Mouse (Mus musculus): Measurements from ENCODE around the gene Slc50a1. TPM values are rescaled to one million over a fixed set of nuclear protein-coding genes. Genes with fewer than 3 reads are reported as not detected.

Slc50a1 gene
- polyA plus RNA-seq (2015; fragmentation: Nextera tagmentation; extraction: Ambion mirVana), result 74.4 and 75.3 TPM in 2 replicates

- Histone ChIP-seq H3K9ac (peak within 1 kb of the TSS; percentile 59), H3K4me2 (peak within 1 kb of the TSS; percentile 72), H3K4me3 (replicated peaks) (peak within 1 kb of the TSS; percentile 61), H3K27ac (peak within 1 kb of the TSS; percentile 90), H3K9me3 (no peaks in the 10 kb centered on the region), H3K36me3 (peaks cover 13% of the 10 kb centered on the region; the same call in 1 of the 2 replicates), H3K4me1 (peaks cover 32% of the 10 kb centered on the region), H3K27me3 (replicated peaks) (no peaks in the 10 kb centered on the region)
- WGBS, result 2% methylated on average over 39 of the region's 39 CpGs
- peak; percentile 41; the same call in 1 of the 2 replicates for ATAC-seq (ENCODE audit: insufficient read depth, low FRiP score, low read depth)
Observed at GRCm38 (mm10) chr3:89270051-89270755, at the start of gene Slc50a1. Slc50a1 (minus strand) TSS chr3:89270570.

- Histone ChIP-seq H3K36me3 (no peaks in the 10 kb centered on the region), H3K27me3 (replicated peaks) (peaks cover 35% of the 10 kb centered on the region), H3K27ac (0 out of 2 replicates have a peak overlapping the region, but pooled peaks have one; percentile 35), H3K4me3 (replicated peaks) (peak overlapping the region; percentile 59), H3K9me3 (no peaks in the 10 kb centered on the region), H3K9ac (peak overlapping the region; percentile 14; the same call in 1 of the 2 replicates), H3K4me1 (peaks cover 65% of the 10 kb centered on the region), H3K4me2 (peak overlapping the region; percentile 98)
- WGBS, result 1% methylated on average over 58 of the region's 58 CpGs
- no peak for ATAC-seq (ENCODE audit: insufficient read depth, low FRiP score, low read depth)
Observed at GRCm38 (mm10) chr3:89319591-89320350, 49.4 kb upstream of the Slc50a1 start.

- Histone ChIP-seq H3K4me2 (peak overlapping the region; percentile 98), H3K9me3 (no peaks in the 10 kb centered on the region), H3K4me1 (peaks cover 68% of the 10 kb centered on the region), H3K27ac (no peak overlapping the region), H3K27me3 (replicated peaks) (peaks cover 35% of the 10 kb centered on the region), H3K9ac (no peak overlapping the region), H3K4me3 (replicated peaks) (peak overlapping the region; percentile 59), H3K36me3 (no peaks in the 10 kb centered on the region)
- no peak for ATAC-seq (ENCODE audit: insufficient read depth, low FRiP score, low read depth)
- 19% methylated on average over 21 of the region's 21 CpGs for WGBS
Observed at GRCm38 (mm10) chr3:89318971-89319590, 48.7 kb upstream of the Slc50a1 start.

- H3K27ac ChIP-seq, result no peak overlapping the region
- no peak overlapping the region for H3K9ac ChIP-seq
- 68% methylated on average over 8 of the region's 8 CpGs for WGBS
- no peak for ATAC-seq (ENCODE audit: insufficient read depth, low FRiP score, low read depth)
- no peak overlapping the region for H3K4me2 ChIP-seq
- peaks cover 35% of the 10 kb centered on the region for H3K27me3 ChIP-seq (replicated peaks)
- no peaks in the 10 kb centered on the region for H3K9me3 ChIP-seq
- no peak overlapping the region for H3K4me3 ChIP-seq (replicated peaks)
- H3K36me3 ChIP-seq, result no peaks in the 10 kb centered on the region
- H3K4me1 ChIP-seq, result peaks cover 68% of the 10 kb centered on the region
Observed at GRCm38 (mm10) chr3:89318316-89318715, 47.9 kb upstream of the Slc50a1 start.

GRCm38 (mm10) chr3:89317246-89317645 is 46.9 kb upstream of the Slc50a1 start:
- peaks cover 61% of the 10 kb centered on the region for H3K4me1 ChIP-seq
- peaks cover 35% of the 10 kb centered on the region for H3K27me3 ChIP-seq (replicated peaks)
- H3K4me2 ChIP-seq, result peak overlapping the region; percentile 5; the same call in 1 of the 2 replicates
- H3K36me3 ChIP-seq, result no peaks in the 10 kb centered on the region
- no peak for ATAC-seq (ENCODE audit: insufficient read depth, low FRiP score, low read depth)
- H3K9me3 ChIP-seq, result no peaks in the 10 kb centered on the region
- H3K4me3 ChIP-seq (replicated peaks), result no peak overlapping the region
- 59% methylated on average over 6 of the region's 6 CpGs for WGBS
- H3K9ac ChIP-seq, result no peak overlapping the region
- H3K27ac ChIP-seq, result no peak overlapping the region

GRCm38 (mm10) chr3:89316833-89317232 is 46.5 kb upstream of the Slc50a1 start:
- Histone ChIP-seq H3K9ac (no peak overlapping the region), H3K4me2 (peak overlapping the region; percentile 81), H3K27ac (no peak overlapping the region), H3K9me3 (no peaks in the 10 kb centered on the region), H3K4me1 (peaks cover 57% of the 10 kb centered on the region), H3K36me3 (no peaks in the 10 kb centered on the region), H3K27me3 (replicated peaks) (peaks cover 35% of the 10 kb centered on the region), H3K4me3 (replicated peaks) (peak overlapping the region; percentile 37; the same call in 1 of the 2 replicates)
- WGBS, result 0% methylated on average over 4 of the region's 4 CpGs
- peak; percentile 20; the same call in 1 of the 2 replicates for ATAC-seq (ENCODE audit: insufficient read depth, low FRiP score, low read depth)

- Histone ChIP-seq H3K4me1 (peaks cover 51% of the 10 kb centered on the region), H3K36me3 (no peaks in the 10 kb centered on the region), H3K9me3 (no peaks in the 10 kb centered on the region), H3K9ac (no peak overlapping the region), H3K4me3 (replicated peaks) (peak overlapping the region; percentile 37), H3K27ac (peak overlapping the region; percentile 31; the same call in 1 of the 2 replicates), H3K27me3 (replicated peaks) (peaks cover 31% of the 10 kb centered on the region), H3K4me2 (peak overlapping the region; percentile 81)
- peak; percentile 68 for ATAC-seq (ENCODE audit: insufficient read depth, low FRiP score, low read depth)
- 12% methylated on average over 40 of the region's 40 CpGs for WGBS
Observed at GRCm38 (mm10) chr3:89315930-89316831, 45.8 kb upstream of the Slc50a1 start.

GRCm38 (mm10) chr3:89315195-89315929 is 45.0 kb upstream of the Slc50a1 start:
- H3K4me1 ChIP-seq, result peaks cover 42% of the 10 kb centered on the region

GRCm38 (mm10) chr3:89314791-89315190 is 44.4 kb upstream of the Slc50a1 start:
- Histone ChIP-seq H3K4me2 (peak overlapping the region; percentile 81), H3K9me3 (no peaks in the 10 kb centered on the region), H3K27ac (no peak overlapping the region), H3K27me3 (replicated peaks) (peaks cover 20% of the 10 kb centered on the region), H3K4me1 (peaks cover 38% of the 10 kb centered on the region), H3K9ac (no peak overlapping the region), H3K4me3 (replicated peaks) (no peak overlapping the region), H3K36me3 (no peaks in the 10 kb centered on the region)
- ATAC-seq (ENCODE audit: insufficient read depth, low FRiP score, low read depth), result no peak
- 49% methylated on average over 2 of the region's 2 CpGs for WGBS

More at GRCm38 (mm10) chr3:89315195-89315929, 45.0 kb upstream of the Slc50a1 start:
- Histone ChIP-seq H3K4me2 (peak overlapping the region; percentile 81), H3K4me3 (replicated peaks) (peak overlapping the region; percentile 37), H3K27me3 (replicated peaks) (peaks cover 22% of the 10 kb centered on the region), H3K36me3 (no peaks in the 10 kb centered on the region), H3K27ac (no peak overlapping the region), H3K9me3 (no peaks in the 10 kb centered on the region), H3K9ac (no peak overlapping the region)
- 7% methylated on average over 26 of the region's 26 CpGs for whole genome bisulfite sequencing
- 0 out of 2 replicates have a peak, but pooled peaks have one; percentile 8 for ATAC-seq (ENCODE audit: insufficient read depth, low FRiP score, low read depth)

- Histone ChIP-seq H3K27ac (peak overlapping the region; percentile 26; the same call in 1 of the 2 replicates), H3K4me1 (peaks cover 34% of the 10 kb centered on the region), H3K9ac (no peak overlapping the region), H3K9me3 (no peaks in the 10 kb centered on the region), H3K36me3 (no peaks in the 10 kb centered on the region), H3K27me3 (replicated peaks) (peaks cover 17% of the 10 kb centered on the region), H3K4me3 (replicated peaks) (no peak overlapping the region), H3K4me2 (no peak overlapping the region)
- peak; percentile 28; the same call in 1 of the 2 replicates for ATAC-seq (ENCODE audit: insufficient read depth, low FRiP score, low read depth)
- WGBS, result 65% methylated on average over 5 of the region's 5 CpGs
Observed at GRCm38 (mm10) chr3:89314340-89314739, 44.0 kb upstream of the Slc50a1 start.
